Mouse (Mus musculus): ENCODE measurements at regions not wholly inside any gene's neighbourhood (a gene's known extent, or its start where the extent isn't known, plus 50 kb on each side); places are given as distances from the start of the nearest gene placed in this dataset.
A peak's percentile ranks its signal among the peaks of the same experiment; 100 is the strongest.
"Not testable (repeated sequence)": the region's sequence is repeated elsewhere in the genome, so short reads cannot be mapped to it uniquely, and the experiment has no call there.

DNA sequence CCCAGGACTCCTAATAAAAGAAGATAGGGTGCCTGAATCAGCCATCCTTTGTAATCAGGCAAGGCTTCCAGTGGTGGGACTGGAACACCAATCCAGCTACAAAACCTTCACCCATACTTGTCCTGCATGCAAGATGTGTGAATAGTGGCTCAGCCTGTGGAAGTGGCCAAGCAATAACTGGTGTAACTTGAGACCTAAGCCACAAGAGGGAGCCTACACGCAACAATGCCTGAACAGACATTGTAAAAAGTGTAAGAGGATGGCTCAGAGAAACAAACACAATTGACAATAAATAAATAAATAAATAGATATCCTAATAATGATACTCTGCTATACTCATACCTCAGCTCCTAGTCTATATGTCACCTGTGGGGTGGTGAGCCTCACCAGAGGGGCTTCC lies 781.5 kb upstream of the Cdh20 start:
- DNase-seq (ENCODE audit: low read depth), result peak; percentile 10

DNA sequence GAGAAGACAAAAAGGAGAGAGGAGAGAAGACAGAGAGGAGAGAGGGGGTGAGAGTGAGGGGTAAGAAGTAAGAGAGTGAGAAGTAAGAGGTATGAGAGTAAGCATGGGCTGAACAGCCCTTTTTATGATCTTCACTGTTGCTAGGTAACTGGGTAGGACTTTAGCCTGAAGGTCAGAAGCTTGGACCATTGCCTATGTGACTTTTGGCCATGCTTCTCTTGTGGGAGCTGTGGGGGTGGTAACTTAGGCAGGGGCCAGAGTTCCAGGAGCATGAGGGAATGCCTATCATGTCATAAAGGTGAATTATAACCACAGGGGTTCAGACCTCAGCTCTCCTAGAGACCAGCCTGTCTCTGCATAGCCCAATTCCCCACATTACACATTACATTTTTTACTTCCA lies 765.4 kb upstream of the Cdh20 start:
- not testable (repeated sequence) for DNase-seq (ENCODE audit: low read depth)

- no peak for DNase-seq (ENCODE audit: low read depth)
Measured at GRCm38 (mm10) chr1:104029670-104030069, 738.7 kb upstream of the Cdh20 start.

DNA sequence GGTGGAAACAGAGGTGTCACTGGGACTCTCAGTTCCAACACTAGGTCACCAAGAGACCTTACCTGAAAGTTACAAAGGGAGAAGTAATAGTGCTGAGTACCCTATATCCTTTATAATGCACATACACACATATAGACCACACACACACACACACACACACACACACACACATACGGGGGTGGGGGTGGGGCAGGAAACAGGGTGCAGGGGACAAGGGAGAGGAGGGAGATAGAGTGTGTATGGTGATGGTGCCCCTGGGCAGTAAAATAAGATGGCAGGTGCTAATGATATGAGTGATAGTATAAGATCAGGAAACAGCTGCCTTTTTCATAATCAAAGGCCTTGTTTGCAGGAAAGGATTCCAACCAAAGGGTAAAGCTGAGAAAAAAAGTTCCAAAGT lies 719.9 kb upstream of the Cdh20 start:
- DNase-seq (ENCODE audit: low read depth), result no peak

GRCm38 (mm10) chr1:104049169-104049948 lies 719.0 kb upstream of the Cdh20 start:
- no peak for DNase-seq (ENCODE audit: low read depth)
